Mouse (Mus musculus) left cerebral cortex, adult 11 months (tissue): ENCODE data around the gene Uvrag.

ENCODE experiments used
- DNase-seq: peaks from one replicate; pipeline ENCODE4 v3.0.0; 2022; ENCODE audit warnings: low spot score

The Uvrag gene

DNA sequence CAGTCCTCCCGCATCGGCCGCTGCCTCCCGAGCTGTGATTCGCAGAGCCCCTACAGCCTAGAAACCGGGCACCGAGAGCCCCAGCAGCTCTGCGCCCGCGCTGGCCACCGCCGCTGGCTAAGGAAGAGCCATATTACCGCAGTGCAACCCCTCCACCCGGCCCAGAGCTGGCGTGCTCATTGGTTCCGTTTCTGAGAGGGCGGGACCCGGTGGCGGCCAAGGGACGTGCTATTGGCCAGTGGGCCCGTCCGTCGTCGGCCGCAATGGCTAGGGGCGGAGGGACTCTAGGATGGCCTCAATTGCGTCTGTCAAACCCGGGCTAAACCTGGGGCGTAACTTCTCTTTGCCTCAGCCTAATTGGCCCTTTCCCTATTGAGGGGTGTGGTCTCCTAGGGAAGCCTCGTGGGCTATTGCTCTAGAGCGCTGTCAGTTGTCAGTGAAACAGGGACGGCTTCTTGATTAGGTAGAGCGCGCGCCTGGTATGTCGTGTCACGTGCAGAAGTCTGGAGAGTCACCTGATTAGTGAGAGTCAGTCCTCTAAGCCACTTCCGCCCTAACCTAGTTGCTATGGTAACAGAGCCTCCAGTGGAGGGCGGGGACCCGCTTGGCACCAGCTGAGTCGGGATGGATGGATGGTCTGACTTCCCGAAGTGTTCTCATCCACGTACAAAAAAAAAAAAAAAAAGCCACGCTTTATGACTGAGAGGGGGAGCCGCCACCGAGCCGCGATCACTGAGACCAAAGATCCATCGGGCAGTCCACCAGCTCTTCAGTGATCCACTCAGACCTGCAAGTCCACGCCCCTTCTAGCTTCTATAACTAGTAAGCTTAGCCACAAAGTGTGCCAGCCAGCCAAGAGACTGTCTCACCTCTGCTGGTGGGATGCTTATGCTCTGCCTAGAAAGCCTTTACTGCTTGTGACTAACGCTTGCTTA lies at the start of gene Uvrag:
Gene Uvrag (minus strand): TSS at position 158 of the 935 bp plus-strand sequence.
- DNase-seq: peak; percentile 100

DNA sequence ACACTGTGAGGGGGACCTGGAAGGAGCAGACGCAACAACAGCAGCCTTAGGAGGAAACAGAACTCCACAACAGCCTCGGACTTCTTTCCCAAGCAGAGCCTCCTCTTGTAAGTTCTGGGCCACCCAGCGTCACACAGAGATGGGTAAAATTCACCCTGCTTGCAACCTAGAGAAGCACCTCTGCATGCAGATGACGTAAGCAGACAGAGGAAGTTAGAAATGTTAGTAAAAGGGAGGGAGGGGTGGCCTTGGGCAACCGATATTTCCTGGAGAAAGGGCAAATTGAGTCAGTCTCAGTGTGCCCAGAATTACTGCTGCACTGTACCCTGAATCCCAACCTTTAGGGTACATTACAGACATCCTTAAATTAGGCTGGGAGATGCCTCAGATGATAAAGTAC lies 48.9 kb upstream of the Uvrag start:
- DNase-seq: no peak

DNA sequence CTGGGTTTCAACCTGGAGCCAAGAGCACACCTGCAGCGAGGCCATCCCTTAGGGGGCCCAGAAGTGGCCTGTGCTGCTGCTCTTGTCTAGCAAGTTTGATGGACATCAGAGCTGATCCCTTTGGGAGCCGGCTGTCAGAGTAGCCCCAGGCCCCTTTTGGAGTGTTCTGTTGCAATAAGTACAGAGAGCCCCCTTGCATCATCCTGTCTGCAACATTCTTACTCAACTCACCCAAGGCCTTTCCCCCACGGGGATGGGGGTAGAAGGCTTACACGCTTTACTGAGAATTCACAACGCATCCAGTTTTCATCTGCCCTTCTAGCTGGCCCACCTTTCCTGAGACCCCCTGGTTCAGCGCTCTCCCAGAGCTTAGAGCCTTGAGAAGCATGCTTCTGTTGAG lies 47.7 kb upstream of the Uvrag start:
- DNase-seq: no peak

DNA sequence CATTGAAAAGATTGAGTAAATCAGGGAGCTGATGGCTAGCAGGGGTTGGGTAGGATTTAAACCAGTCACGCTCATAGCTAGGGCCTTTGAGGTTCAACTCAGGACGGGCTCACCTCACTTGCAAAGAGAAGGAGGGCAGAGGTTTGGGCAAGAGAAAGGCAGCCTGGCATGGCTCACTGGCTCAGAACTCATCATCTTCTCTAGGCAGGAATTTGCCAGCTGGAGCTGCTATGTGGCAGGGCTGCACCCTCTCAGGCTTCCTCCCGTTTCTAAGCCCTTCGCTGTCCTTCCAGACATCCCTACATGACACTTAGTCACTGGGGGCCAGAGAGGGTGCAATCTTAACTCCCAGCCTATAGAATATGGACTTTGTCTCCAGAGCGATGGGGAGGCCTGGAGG lies 46.5 kb upstream of the Uvrag start:
- DNase-seq: no peak

DNA sequence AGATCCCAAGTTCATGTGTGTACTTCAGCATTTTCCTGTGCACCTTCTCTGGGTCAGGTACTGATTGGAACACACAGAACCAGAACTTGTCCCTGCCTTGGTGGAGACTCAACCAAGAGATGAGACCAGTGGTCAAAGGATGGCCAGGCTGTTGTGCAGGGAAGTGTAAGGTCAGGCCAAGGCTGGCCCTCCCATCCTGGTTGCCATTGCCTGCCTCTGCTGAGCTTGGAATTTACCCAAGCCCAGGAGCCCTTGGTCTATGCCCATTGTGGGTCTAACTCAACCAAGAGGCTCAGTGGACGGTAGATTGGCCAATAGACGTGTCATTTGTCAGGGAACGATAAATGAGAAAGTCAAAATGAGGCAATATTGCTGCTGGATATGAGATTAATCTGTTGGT lies 44.5 kb upstream of the Uvrag start:
- DNase-seq: no peak

DNA sequence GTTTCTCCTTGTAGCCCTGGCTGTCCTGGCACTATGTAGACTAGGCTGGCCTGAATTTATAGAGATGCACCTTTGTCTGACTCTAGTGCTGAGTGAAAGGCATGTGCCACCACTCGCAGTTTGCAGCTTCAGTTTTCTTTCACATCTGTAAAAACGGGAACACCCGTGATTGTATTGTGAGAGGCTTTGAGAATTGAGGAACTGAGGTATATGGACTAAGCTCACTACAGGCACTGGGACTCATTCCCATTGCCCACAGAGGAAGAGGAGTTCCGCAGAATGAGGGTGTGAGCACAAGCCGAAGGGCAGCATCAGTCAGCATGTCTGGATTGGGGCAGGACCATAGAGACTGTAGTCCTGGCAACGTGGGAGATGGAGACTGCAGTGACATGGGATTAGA lies 42.8 kb upstream of the Uvrag start:
- DNase-seq: no peak

DNA sequence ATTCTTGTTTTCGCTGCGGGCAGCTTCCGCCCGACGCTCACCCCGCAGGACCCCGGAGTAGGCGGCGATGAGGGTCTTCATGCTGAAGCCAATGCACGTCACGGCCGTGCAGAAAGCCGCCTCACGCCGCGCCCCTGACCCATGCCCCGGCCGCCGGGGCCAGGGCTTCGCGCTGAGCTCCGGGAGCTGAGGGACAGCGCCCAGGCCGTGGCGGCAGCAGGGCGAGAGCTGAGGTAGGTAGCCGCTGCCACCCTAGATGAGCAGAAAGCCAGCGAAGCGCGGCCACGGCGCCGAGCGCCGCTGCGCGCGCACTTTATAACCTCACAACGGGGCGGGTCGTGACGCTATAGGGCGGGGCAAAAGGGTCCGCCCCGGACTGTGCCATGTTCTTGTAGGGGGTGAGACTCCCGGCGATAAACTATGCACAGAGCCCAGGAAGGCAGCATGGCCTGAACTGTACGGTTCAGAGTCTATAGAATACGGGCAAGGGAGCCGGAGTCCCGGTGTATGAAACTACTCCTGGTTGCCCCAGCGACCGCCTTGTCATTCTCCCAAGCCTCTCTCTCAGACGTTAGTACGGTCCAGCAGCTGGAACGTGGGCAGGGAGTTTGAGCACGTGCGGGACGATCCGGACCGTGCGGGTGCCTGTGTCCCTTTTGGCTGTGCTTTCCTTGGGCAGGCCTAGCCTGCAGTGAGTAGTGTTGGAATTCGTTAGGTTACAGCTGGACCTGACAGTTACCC lies 41.7 kb upstream of the Uvrag start, which contains the start of gene Dgat2:
Gene Dgat2 (minus strand): TSS at position 288 of the 741 bp plus-strand sequence.
- DNase-seq: peak; percentile 79

DNA sequence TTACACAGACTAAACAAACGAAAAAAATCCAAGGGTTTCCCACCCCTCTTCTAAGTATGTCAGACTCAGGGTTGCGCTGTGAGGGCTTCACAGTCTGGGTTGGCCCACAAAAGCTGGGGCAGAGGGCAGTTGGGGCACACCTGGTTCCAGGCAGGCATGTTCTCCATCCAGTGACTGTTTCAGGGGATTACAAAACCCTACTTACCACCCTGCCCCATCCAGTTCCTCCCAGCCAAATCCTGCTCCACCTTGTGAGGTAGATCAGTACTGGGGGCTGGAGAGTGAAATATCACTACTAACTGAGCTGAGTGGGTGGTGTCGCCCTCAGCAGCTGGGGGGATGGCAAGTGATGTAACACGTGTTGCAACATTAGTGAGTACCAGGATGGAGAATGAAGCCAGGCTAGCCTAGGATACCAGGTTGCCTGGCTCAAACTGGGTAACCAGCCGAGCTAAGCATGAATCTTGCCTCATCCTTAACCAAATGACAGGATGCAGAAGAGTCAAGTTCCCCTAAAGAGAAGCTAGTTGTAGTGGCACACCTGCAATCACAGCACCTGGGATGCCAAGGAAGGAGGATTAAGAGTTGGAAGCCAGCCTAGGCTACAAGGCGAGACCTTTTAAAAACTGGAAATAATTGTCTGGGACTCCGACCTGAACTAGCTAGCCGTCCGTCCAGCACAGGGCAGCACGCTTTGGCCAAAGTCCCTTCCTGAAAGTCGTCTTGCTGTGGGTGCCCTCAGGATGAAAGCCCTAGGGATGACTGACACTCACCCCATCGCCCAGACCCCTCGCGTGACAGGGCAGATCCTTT lies 40.9 kb upstream of the Uvrag start:
- no peak for DNase-seq

DNA sequence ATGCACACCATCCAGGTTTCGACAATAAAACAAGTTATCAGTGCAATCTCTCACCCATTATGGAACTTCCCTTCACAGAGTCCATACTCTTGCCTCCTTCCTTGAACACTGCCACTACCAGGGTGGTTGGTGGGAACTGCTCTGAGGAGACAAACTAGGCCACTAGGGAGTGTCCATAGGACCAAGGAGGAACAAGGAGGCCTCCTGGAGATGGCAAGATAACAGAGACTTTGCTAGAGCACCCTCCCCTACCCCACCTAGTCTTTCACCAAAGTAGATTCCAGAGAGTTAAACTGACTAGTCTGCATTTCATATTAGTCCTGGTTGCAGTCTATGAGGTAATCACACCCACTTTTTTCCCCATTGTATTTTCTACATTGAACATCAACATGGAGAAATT lies 39.2 kb upstream of the Uvrag start:
- no peak for DNase-seq

DNA sequence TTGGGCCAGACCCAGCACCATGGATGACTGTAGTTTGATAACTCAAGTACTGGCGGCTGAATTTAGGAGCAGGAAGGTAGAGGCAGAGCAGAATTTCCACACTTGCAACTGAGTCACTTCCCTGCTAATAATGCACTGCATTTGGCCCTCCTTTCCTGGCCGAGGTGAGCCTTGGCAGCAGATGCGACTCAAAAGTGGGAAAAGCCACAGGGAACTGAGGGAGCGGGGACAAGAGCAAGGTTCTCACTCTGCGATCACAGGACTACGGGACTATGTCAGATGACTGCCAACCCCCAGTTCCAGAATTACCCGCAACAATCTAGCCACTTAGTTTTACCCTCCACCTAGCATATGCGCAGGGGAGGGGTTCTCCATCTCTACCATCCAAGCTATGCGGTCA lies 38.3 kb upstream of the Uvrag start:
- DNase-seq: no peak

DNA sequence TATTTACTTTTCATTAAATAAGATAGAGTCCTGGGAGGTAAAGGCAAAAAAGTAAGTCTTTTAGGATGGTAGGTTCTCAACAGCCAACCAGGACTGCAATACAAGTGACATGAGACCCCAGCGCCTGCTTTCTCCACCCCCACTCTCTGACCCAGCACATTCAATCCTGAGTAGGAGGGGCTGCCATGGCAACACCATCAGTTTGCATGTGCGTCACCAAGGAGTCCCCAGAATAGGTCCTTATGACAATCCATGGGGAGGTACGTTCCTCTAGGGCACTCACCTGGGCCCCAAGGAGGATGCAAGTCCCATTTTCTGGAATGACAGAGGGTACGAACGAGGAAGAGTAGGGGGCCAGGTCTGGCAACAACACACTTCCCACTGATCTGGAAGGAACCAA lies 36.4 kb upstream of the Uvrag start:
- DNase-seq: no peak

DNA sequence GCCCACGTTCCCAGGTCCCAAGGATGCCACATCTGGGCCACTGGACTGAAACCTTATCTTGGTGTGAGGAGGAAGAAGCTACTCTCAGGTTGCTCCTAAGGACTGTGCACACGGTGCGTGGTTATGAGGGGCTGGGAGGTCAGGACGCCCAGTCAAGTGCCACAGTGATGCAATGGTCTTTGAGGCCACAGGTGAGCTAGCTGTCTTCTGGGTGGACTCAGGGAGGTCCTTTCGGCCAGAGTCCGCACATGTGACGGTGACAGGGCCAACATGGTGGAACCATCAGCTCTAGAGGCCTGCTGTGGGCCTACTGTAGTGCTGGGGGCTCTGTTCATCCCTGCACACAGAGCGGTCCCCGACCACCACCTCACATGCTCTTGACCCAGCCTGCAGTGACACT lies 34.7 kb upstream of the Uvrag start:
- no peak for DNase-seq

DNA sequence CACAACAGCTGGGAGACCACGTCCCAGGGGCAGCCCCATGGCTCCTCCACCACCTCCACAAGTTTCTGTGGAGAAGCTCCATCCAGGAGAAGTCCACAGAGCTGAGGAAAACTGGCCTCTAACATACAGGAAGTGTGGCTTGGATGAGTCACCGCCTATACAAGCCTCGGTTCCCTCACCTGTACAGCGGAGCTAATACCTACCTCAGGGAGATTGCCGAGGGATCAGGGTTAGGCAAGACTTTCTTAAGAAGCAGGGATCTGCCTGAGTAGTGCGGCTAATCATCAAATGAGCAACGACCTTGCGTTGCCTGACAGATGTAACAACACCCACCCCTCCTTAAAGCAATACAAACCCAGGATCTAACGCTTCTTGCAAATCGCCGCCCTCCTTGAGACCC lies 34.2 kb upstream of the Uvrag start:
- DNase-seq: no peak

DNA sequence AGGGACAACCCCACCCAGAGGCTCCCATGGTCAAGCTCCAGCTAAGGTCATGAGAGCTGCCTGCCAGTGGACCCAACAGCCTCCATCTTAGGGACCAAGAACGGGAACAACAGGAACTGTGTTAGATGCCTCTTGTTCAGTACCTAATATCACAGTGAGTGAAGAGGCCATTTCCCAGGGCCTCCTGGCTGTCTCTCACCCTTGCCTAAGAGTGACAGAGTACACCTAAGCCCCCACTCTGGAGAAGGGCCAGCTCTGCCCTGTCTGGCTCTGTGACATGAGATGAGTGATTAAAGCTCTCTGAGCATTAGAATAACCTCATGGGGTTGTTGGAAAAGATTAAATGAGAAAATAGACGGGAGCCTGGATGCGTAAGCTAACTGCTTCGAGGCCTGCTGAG lies 33.1 kb upstream of the Uvrag start:
- DNase-seq: no peak

DNA sequence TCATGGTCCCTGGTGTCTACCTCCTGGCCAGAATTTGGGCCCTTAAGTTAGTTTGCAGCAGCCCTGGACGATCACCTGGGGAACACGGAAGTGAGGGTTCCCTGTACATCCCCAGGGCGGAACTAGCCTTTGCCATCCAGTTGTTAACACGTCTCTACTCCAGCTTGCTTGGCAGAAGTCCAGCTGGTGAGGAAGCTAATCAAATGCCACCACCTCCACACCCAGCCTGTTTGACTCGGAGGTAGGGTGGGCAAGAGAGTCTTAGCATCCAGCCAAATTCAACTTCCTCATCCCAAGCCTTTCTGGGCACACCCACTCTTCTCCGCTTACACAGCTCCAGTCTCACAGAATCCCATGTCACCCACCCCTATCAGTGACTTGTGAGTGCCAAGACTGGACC lies 32.0 kb upstream of the Uvrag start:
- DNase-seq: no peak

DNA sequence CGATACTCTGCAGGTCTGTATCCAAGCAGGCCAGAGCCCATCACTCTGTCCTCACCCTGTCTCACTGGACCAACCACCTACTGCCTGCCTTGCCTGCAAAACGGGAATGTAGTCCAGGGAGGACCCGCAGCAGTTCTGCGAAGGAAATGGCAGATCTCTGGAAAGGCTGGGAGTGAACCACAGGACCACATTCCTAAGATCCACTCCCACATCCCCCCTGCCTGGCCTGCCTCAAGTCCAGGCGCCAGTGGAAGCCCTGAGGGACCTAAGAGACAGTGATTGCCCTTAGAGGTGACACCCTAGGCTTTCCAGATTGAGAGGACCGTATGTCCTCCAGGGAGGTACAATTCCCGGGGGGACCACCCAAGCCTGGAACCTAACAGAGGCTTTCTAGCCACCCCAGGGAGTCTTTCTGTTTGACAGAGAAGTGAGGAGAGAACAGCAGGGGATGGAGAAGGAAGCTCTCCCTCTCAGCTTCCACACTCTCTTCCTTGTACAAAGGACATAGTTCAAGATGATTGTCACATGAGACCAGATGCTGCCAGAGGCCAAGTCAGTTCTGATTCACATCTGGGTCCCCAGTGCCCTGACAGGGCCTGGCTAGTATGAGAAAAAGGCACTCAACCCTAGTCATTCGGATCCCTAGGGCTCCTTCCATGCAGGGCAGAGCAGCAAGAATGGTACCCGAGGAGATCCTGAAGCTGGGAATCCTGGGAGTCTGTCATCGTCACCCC lies 31.0 kb upstream of the Uvrag start:
- DNase-seq: no peak

DNA sequence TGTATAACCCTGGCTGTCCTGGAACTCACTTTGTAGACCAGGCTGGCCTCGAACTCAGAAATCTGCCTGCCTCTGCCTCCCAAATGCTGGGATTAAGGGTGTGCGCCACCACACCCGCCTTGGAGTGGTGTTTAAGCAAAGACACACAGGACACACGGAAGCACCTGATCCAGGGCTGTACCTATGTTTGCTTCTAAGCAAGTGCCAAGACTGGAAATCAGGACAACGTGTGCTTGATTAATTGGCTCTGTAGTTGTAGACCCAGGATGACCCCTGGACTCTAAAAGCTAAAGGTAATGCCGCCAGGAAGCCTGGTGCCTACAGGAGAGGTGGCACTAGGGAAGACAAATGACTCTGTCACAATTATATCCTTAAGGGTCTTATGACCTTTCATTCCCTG lies 29.6 kb upstream of the Uvrag start:
- DNase-seq: no peak

DNA sequence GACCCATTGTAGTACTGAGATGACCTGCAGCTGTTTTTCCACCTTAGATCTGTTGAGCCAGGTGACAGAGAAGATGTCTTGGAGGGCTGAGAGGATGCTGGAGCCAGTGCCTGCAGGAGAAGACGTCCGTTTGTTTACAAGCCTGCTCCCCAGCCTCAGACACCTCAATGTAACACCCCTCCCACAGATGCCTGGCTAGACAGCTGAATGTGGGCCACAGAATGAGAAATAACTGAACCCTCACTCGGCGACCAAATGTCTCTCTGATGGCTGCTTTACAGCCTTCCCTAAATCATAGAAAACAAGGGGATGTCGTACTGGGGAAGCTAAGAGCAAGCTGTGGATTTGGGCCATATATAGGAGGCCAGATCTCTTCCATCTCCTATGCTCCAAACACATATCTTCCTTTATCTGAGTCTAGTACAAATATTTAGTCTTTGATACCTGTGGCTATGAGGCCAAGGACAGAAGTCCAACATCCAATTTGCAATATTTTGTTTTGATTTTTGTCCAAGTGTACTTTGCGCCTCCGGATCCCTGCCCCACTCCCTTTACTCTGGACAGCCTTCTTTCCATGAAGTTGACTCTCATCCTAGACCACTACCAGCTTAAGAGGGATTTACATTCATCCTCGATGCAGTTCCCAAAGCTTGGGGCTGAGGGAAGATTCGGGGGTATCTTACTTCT lies 28.9 kb upstream of the Uvrag start:
- DNase-seq: no peak

DNA sequence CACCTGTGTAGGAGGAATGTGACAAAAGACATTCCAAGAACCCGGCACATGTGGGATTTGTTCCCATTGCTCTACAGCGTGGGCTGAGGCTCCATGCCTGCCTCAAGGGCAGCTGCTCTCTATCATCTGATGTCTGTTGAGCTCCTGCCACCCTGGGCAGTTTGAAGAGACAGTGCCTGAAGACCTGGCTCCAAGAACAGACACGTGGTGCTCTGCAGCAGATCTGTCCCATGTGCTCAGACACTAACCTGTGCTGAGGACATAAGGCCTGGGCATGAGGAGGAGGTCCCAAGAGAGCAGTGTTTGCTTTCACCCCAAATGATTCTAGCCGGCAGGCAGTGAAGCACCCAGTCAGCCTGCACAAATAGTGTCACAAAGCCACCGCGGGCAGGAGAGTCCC lies 27.8 kb upstream of the Uvrag start:
- DNase-seq: no peak

DNA sequence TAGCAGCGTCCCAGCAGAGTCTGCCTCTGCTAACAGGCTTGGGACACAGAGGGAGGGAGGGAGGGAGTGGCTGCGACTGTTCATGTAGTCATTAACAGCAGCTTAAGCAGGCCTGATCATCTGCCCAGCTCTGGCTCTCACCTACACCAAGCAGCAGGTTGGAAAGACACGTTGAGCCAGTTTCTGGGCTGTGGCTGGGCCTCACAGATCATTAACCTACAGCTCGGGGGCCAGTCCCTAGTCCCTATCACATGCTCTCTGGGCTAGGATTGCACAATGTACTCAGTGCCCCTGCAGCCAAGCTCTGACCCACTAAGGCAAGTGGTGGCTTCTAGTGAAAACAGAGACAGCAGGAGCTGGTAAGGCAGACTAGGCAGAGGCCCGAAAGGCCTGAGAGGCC lies 27.0 kb upstream of the Uvrag start:
- DNase-seq: no peak

DNA sequence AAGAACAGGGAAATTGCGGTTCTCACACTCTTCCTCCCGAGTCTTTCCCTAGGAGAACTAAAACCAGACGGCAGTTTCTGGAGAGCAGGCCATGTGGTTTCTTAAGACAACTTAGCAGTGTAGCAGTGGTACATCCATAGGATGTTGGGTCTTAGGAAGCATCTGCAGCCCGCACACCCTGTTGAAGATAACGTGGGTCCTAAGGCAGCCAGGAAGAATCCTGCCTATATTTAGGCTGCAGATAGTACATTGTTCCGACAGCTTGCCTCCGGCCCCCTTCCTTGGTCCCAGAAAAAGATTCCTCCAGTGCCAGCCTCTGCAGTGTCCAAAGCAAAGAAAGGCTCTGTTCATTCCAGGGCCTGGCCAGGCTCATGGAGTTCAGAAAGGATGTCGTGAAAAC lies 25.2 kb upstream of the Uvrag start:
- no peak for DNase-seq
